Mouse (Mus musculus) cerebellum, adult 2 months (tissue): Measurements from ENCODE around the gene Carmil1. TPM values are rescaled to one million over a fixed set of nuclear protein-coding genes. Genes with fewer than 3 reads are reported as not detected.

Experiments
- DNase-seq, 2 experiments: peaks; one replicate each; pipeline ENCODE4 v3.0.0; 2021
- H3K27ac ChIP-seq: fragments of 200-500 bp; 2 replicates; pipeline ENCODE4 v1.5.1; 2012; ENCODE audit warnings: low read length, control low read depth, inconsistent platforms; ENCODE audit not compliant: insufficient read depth
- H3K27me3 ChIP-seq: fragments of 200-500 bp; 2 replicates; pipeline ENCODE4 v1.6.1; 2012; ENCODE audit warnings: inconsistent platforms, mild to moderate bottlenecking, low read length, moderate library complexity; ENCODE audit not compliant: control insufficient read depth, insufficient read depth
- H3K4me1 ChIP-seq: fragments of 200-500 bp; 2 replicates; pipeline ENCODE4 v1.6.1; 2011; ENCODE audit warnings: low read length; ENCODE audit not compliant: control insufficient read depth, insufficient read depth
- H3K4me3 ChIP-seq: fragments of 200-500 bp; replicated peaks from 2 replicates; pipeline ENCODE3; 2011; ENCODE audit warnings: mild to moderate bottlenecking, low read depth, low read length, control low read depth; ENCODE audit not compliant: insufficient read depth
- CTCF ChIP-seq: fragments of 200-500 bp; IDR thresholded peaks from 2 replicates; pipeline ENCODE4 v1.5.1; 2011; ENCODE audit warnings: low read depth, mild to moderate bottlenecking, control low read depth, low read length, moderate library complexity, borderline replicate concordance; ENCODE audit not compliant: insufficient read depth
- POLR2A ChIP-seq: fragments of 200-500 bp; IDR thresholded peaks from 2 replicates; pipeline ENCODE4 v1.6.1; 2011; ENCODE audit warnings: low read length, control low read depth, borderline replicate concordance; ENCODE audit not compliant: insufficient read depth
- WGBS: fragments of 180-500 bp; shearing (Covaris S2); methylation state at CpG from one replicate; pipeline ENCODE4 v1.1.7; 2018; 5-methylcytosine and 5-hydroxymethylcytosine counted together
- polyA plus RNA-seq: library from polyadenylated mRNA; depleted of rRNA; stranded (reverse); fragments of >200 nt; gene quantifications from 2 replicates; pipeline ENCODE4 v1.2.3, GENCODE M21; 2012; rRNA removed

The Carmil1 gene
- polyA plus RNA-seq, 1 experiment = 24.8 TPM

GRCm38 (mm10) chr13:23990451-23990850, 290.1 kb downstream of the Carmil1 start:
- no peak for DNase-seq
- WGBS = 49% methylated on average over 5 of the region's 5 CpGs
- Histone ChIP-seq H3K27me3 (no peaks in the 10 kb centered on the region), H3K4me1 (peaks cover 4% of the 10 kb centered on the region; the same call in 1 of the 2 replicates), H3K27ac (no peak overlapping the region), H3K4me3 (no peak overlapping the region)
- TF ChIP-seq POLR2A (no peak), CTCF (no peak)

DNA sequence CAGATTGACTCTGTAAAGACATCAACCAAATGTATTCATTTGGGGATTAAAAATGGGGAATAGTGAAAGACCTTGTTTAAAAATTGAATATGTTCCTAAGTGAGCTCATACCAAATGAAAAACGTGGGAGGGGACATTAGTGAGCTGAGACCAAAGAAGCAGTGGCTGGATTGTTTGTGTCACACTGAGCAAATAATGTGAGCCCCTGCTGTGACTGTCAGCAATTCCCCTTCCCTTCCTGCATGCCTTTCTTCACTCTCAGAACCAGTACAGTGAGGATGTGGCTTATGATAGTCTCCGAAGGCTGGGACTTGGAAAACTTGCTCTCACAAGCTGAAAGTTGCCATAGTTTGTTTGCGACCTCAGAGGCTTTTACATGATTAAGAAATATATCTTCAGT, 295.5 kb downstream of the Carmil1 start:
- Histone ChIP-seq H3K4me3 (no peak overlapping the region), H3K27ac (no peak overlapping the region), H3K27me3 (no peaks in the 10 kb centered on the region), H3K4me1 (no peaks in the 10 kb centered on the region)
- DNase-seq = no peak
- TF ChIP-seq CTCF (no peak), POLR2A (no peak)
- 37% methylated on average over 3 of the region's 3 CpGs for WGBS

GRCm38 (mm10) chr13:23972271-23972670, 308.3 kb downstream of the Carmil1 start:
- WGBS = 75% methylated on average over 5 of the region's 5 CpGs
- no peak for DNase-seq
- TF ChIP-seq CTCF (no peak), POLR2A (no peak)

DNA sequence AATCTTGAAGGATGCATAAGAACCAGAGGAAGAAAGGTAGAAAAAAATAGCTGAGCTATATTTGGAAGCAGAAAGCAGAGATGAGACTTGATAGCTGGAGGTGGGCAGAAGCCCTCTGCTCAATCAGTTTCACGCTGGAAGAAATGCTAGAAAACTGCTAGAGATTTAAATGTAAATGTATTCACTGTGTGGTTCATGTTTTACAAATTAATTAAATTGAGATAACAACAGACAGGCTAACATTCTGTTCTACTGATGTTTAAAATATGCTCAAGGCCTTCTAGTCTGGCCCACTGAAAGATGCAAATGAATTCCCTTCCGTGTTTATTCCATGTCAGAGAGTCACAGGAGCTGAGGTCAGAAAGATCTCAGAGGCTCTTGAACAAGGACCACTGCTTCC, 308.7 kb downstream of the Carmil1 start:
- no peak overlapping the region for H3K4me3 ChIP-seq
- TF ChIP-seq POLR2A (no peak), CTCF (no peak)
- DNase-seq = no peak
- 76% methylated on average over 2 of the region's 2 CpGs for WGBS
- no peak overlapping the region for H3K27ac ChIP-seq
- H3K27me3 ChIP-seq = no peaks in the 10 kb centered on the region
- no peaks in the 10 kb centered on the region for H3K4me1 ChIP-seq

More at GRCm38 (mm10) chr13:23972271-23972670, 308.3 kb downstream of the Carmil1 start:
- H3K27me3 ChIP-seq = no peaks in the 10 kb centered on the region
- no peak overlapping the region for H3K27ac ChIP-seq
- H3K4me3 ChIP-seq = no peak overlapping the region
- no peaks in the 10 kb centered on the region for H3K4me1 ChIP-seq

DNA sequence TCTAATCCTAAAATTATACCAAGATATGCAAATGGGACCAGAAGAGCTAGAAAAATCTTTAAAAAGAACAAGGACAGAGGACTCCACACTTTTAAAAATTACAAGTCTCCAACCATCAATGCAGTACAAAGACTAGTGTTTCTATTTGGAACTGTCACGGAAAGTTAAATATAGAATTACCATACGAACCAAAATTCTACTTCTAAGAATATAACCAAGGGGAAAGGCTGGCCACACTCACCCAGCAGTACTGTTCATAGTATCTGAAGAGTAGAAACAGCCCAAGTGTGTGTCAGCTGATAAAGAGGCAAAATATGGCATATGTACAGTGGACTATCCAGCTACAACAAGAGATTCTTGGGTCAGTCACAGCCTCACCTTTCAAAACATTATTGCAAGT, 315.7 kb downstream of the Carmil1 start:
- no peak for TF ChIP-seq POLR2A
- no peak for TF ChIP-seq CTCF
- Histone ChIP-seq H3K27me3 (no peaks in the 10 kb centered on the region; the same call in 1 of the 2 replicates), H3K4me3 (no peak overlapping the region), H3K4me1 (no peaks in the 10 kb centered on the region), H3K27ac (no peak overlapping the region)
- DNase-seq = no peak
- WGBS = 80% methylated on average over 2 of the region's 2 CpGs

Other genes with a start within 250 kb of the Carmil1 start
- gene Cmah, start 46.6 kb upstream of the Carmil1 start, polyA plus RNA-seq = 0.05 and 0.10 TPM in 2 replicates